Mouse (Mus musculus) lung, embryonic 16.5 days (tissue): ENCODE results near the gene Meltf. TPM values are rescaled to one million over a fixed set of nuclear protein-coding genes. Genes with fewer than 3 reads are reported as not detected.
A peak's percentile ranks its signal among the peaks of the same experiment; 100 is the strongest.

Experiments used
- ATAC-seq: fragments of 200-750 bp; cut with Nextera tagmentation; 2 replicates; pipeline ENCODE4 v1.8.0; 2017; ENCODE audit warnings: low read depth, mild to moderate bottlenecking, moderate library complexity
- H3K27ac ChIP-seq: fragments of 300-500 bp; sonication (generic); 2 replicates; pipeline ENCODE4 v1.5.1; 2014; ENCODE audit warnings: mild to moderate bottlenecking, control low read depth, low read length
- H3K27me3 ChIP-seq: fragments of 300-500 bp; sonication (generic); 2 replicates; pipeline ENCODE4 v1.6.1; 2014; ENCODE audit warnings: low read depth, low read length, mixed read lengths; ENCODE audit not compliant: control insufficient read depth, insufficient read depth
- H3K36me3 ChIP-seq: fragments of 300-500 bp; sonication (generic); 2 replicates; pipeline ENCODE4 v1.6.1; 2014; ENCODE audit warnings: low read length; ENCODE audit not compliant: control insufficient read depth, insufficient read depth
- H3K4me1 ChIP-seq: fragments of 300-500 bp; sonication (generic); replicated peaks from 2 replicates; pipeline ENCODE4 v1.6.1; 2014; ENCODE audit warnings: low read length, mixed read lengths; ENCODE audit not compliant: control insufficient read depth, insufficient read depth
- H3K4me2 ChIP-seq: fragments of 300-500 bp; sonication (generic); 2 replicates; pipeline ENCODE4 v1.6.1; 2014; ENCODE audit warnings: low read depth, low read length, control low read depth
- H3K4me3 ChIP-seq: fragments of 300-500 bp; sonication (generic); 2 replicates; pipeline ENCODE4 v1.5.1; 2014; ENCODE audit warnings: mild to moderate bottlenecking, low read length, control low read depth
- H3K9ac ChIP-seq: fragments of 300-500 bp; sonication (generic); 2 replicates; pipeline ENCODE4 v1.6.1; 2014; ENCODE audit warnings: low read length, control low read depth
- H3K9me3 ChIP-seq: fragments of 300-500 bp; sonication (generic); 2 replicates; pipeline ENCODE4 v1.6.1; 2016; ENCODE audit warnings: low read length; ENCODE audit not compliant: control insufficient read depth
- WGBS: fragments of 180-500 bp; shearing (Covaris S2); extraction: QIAGEN DNeasy Blood & Tissue Kit; methylation state at CpG from one replicate; pipeline ENCODE4 v1.1.7; 2014; 5-methylcytosine and 5-hydroxymethylcytosine counted together
- polyA plus RNA-seq: library from polyadenylated mRNA; unstranded; fragments of >200 nt; fragmentation: Nextera tagmentation; extraction: Ambion mirVana; gene quantifications from 2 replicates; pipeline ENCODE4 v1.2.1, GENCODE M21; 2015

The Meltf gene
- 0.13 and 0.18 TPM in 2 replicates for polyA plus RNA-seq

DNA sequence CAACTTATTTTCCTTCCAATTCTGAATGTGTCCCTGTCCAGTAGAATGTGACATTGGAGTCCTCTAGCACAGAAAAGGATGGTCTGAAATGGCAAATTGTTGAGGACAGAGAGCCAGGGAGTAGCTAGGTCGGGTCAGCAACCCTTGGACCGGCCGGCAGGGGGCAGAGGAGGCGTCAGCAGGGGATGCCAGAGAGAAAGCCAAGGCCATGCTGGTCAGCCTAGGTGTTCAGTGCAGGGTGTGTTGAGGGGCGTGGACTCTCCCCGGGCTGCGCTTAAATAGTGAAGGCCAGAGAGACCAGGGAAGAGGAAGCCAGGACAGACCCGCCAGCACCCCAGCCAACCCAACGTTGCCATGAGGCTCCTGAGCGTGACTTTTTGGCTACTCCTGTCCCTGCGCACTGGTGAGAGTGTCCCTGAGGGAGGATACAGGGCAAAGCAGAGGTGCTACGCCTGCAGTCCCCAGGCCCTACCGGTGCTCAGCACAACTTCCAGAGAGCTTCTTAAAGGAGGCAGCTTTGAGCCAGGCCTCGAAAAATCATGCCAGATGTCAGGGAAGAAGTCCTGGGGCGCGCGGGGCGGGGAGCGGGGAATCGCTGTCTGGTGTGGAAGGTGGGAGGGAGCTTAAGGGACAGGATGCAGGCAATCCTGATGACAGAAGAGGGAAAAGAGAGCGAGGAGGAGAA lies at the start of gene Meltf:
Gene Meltf, plus strand, starts transcription at position 238 of the 685 bp plus-strand sequence.
- no peak within 1 kb of the TSS for H3K4me3 ChIP-seq
- H3K4me1 ChIP-seq = peaks cover 5% of the 10 kb centered on the region
- no peak within 1 kb of the TSS for H3K9ac ChIP-seq
- H3K27me3 ChIP-seq = no peaks in the 10 kb centered on the region
- peak; percentile 71 for ATAC-seq
- peak within 1 kb of the TSS; percentile 28 for H3K4me2 ChIP-seq
- WGBS = 27% methylated on average over 21 of the region's 21 CpGs
- peaks cover 6% of the 10 kb centered on the region; the same call in 1 of the 2 replicates for H3K36me3 ChIP-seq
- no peak within 1 kb of the TSS for H3K27ac ChIP-seq
- no peaks in the 10 kb centered on the region for H3K9me3 ChIP-seq

DNA sequence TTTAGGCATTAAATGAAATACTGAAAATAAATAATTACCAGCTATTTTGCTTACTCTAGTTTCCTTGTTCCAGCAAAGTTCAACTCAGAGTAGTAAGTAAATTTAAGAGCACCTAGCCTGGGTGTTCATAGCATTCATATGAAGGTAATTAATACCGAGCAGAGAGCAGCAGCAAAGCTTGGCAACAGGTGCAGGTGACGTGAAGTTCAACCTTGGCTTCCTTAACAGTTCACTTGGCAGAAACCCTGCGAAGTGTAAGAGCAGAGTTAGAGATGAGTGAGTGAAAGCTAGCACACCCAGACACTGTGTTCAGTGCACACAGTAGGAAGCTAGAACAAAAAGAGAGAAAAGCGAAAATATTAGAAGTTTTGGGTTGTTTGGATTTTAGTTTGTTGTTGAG lies 47.9 kb upstream of the Meltf start:
- Histone ChIP-seq H3K27ac (no peak overlapping the region), H3K9me3 (no peaks in the 10 kb centered on the region), H3K27me3 (no peaks in the 10 kb centered on the region), H3K4me2 (no peak overlapping the region), H3K4me1 (no peaks in the 10 kb centered on the region), H3K9ac (no peak overlapping the region), H3K36me3 (peaks cover 6% of the 10 kb centered on the region; the same call in 1 of the 2 replicates), H3K4me3 (no peak overlapping the region)
- 82% methylated on average over 4 of the region's 4 CpGs for WGBS
- ATAC-seq = no peak

DNA sequence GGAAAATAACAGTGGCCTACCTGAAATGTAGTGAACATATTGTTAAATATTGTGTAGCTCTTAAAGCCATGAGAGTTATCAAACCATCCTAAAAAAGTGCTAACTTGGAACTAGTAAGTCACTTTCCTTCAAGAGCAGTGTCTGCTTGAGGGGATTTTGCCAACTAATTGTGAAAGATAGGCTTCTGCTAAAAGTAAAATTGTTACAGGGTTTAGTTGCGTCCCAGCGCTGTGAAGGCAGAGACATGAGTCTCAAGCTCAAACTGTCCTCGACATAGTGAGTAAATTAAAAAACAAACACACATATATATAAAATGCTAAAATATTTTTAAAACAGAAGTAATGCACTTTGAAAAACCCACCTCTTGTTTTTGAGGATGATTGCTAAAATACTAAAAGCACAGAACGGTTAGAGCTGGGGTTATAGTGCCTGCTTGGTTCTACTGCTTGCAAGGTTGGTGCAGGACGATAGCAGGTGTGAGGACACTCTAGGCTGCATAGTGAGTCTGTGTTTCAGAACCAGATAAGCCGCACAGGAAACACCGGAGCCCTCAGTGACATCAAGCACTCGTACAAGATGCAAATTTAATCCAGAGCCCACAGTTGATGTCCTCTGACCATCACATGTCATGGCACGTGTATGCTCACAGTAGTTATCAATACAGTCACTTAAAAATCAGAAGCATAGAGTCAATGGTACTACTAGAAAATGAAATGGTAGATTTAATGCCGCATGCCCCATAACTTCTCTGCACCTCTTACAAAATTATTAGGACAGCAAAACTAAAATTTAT lies 45.8 kb upstream of the Meltf start:
- H3K9ac ChIP-seq = no peak overlapping the region
- no peak overlapping the region for H3K4me3 ChIP-seq
- H3K27me3 ChIP-seq = no peaks in the 10 kb centered on the region
- 89% methylated on average over 10 of the region's 10 CpGs for WGBS
- ATAC-seq = no peak
- peaks cover 9% of the 10 kb centered on the region; the same call in 1 of the 2 replicates for H3K36me3 ChIP-seq
- H3K4me1 ChIP-seq = no peaks in the 10 kb centered on the region
- no peak overlapping the region for H3K4me2 ChIP-seq
- no peak overlapping the region for H3K27ac ChIP-seq
- H3K9me3 ChIP-seq = no peaks in the 10 kb centered on the region

DNA sequence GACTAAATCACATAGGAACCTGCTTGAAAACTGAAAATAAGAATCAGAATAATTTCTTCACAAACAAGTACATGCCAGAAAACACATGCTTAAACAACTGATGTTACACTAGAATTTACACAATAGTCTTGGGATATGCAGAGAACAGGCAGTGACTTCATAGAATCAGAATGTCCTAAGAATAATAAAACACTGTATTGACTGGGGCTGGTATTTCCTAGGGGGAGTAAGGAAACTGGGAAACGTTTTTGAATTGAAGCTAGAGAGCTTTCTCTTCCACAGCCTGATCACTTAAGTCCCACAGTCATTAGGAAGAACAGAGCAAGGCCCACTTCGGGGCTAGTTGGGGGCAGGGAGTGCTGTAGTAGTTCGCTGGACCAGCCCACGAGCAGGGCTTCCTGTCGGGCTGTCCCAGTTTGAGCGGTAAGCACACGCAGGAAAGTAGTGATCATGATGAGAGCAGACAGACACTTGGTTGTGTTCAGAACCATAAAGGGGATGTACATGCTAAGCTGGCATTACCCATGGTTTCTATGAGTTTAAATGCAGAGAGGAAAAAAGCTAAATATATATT lies 44.5 kb upstream of the Meltf start:
- Histone ChIP-seq H3K4me1 (no peaks in the 10 kb centered on the region), H3K4me2 (no peak overlapping the region), H3K9ac (no peak overlapping the region), H3K27me3 (no peaks in the 10 kb centered on the region), H3K27ac (peak overlapping the region; percentile 49), H3K36me3 (peaks cover 13% of the 10 kb centered on the region), H3K4me3 (no peak overlapping the region), H3K9me3 (no peaks in the 10 kb centered on the region)
- ATAC-seq = 0 out of 2 replicates have a peak, but pooled peaks have one; percentile 26
- WGBS = 43% methylated on average over 7 of the region's 7 CpGs

DNA sequence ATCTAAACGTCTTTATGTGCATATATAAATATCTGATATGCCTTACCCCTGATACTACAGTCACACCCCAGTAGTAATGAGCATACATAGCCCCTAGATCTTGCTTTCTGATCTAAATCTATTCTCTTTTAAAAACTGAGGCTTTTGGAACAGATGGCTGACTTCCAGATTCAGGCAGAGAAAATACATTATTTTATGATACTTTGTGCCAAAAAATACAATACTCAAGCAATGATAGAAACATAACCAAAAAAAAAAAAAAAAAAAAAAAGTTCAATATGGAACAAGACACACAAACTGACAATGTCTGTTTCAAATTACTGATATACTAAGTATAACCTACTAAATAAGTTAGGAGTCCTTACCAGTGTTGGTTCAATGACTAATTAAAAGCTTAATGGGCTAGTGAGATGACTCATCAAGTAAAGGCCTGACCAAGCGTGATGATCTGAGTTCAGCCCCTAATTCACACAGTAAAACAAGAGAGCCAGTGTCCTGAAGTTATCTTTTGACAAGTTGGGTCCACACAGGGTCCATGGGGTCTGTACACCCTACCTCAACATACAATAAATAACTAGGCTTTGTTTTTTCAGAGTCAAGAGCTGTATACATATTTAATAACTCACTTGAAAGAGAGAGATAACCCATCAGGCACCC lies 43.8 kb upstream of the Meltf start:
- no peak overlapping the region for H3K27ac ChIP-seq
- H3K27me3 ChIP-seq = no peaks in the 10 kb centered on the region
- H3K4me1 ChIP-seq = no peaks in the 10 kb centered on the region
- no peaks in the 10 kb centered on the region for H3K9me3 ChIP-seq
- H3K9ac ChIP-seq = no peak overlapping the region
- no peak overlapping the region for H3K4me3 ChIP-seq
- peaks cover 11% of the 10 kb centered on the region for H3K36me3 ChIP-seq
- 69% methylated on average over 2 of the region's 2 CpGs for WGBS
- H3K4me2 ChIP-seq = no peak overlapping the region
- ATAC-seq = no peak

DNA sequence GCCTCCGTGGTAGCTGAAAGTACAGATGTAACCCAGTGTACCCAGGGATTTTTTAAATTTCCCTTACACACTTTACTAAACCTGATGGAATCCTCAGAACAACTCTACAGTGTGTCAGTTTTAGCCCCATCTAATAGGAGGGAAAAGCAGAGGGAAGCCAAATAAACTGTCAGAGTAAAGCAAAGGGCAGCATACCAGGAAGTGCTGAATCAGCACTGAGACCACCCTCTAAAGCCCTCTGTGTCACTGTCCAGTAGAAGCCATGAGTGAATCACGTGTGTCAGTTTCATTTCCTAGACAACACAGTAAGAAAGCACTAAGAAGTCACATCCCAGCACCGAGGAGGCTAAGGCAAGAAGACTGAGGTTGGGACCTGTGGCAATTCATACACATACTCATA lies 41.2 kb upstream of the Meltf start:
- no peak overlapping the region for H3K27ac ChIP-seq
- peaks cover 12% of the 10 kb centered on the region for H3K36me3 ChIP-seq
- H3K27me3 ChIP-seq = no peaks in the 10 kb centered on the region
- no peak overlapping the region for H3K4me3 ChIP-seq
- H3K9ac ChIP-seq = no peak overlapping the region
- no peak overlapping the region for H3K4me2 ChIP-seq
- 79% methylated on average over 3 of the region's 3 CpGs for WGBS
- no peak for ATAC-seq
- H3K4me1 ChIP-seq = no peaks in the 10 kb centered on the region
- no peaks in the 10 kb centered on the region for H3K9me3 ChIP-seq

DNA sequence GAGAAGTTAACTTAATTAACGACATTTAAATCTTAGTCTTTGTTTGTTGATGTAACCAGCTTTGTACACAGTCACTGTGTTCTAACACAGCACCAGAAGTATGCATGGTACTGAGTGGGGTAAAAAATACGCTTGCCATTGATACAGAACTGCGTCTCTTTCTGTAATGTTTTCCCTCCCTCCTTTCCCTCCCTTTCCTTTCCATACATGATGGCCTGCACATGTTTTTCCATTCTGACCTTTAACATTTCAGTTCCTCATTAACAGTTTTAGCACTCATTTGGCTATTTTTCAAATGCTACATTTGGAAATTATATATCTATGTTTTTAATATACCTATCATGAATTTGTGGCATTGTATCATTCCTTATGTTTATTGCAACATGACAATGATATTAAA lies 34.4 kb upstream of the Meltf start:
- Histone ChIP-seq H3K9me3 (no peaks in the 10 kb centered on the region), H3K4me3 (no peak overlapping the region), H3K4me1 (no peaks in the 10 kb centered on the region), H3K9ac (no peak overlapping the region), H3K27ac (no peak overlapping the region), H3K36me3 (peaks cover 7% of the 10 kb centered on the region; the same call in 1 of the 2 replicates), H3K27me3 (no peaks in the 10 kb centered on the region), H3K4me2 (no peak overlapping the region)
- no peak for ATAC-seq
- WGBS = 91% methylated on average over 3 of the region's 3 CpGs

DNA sequence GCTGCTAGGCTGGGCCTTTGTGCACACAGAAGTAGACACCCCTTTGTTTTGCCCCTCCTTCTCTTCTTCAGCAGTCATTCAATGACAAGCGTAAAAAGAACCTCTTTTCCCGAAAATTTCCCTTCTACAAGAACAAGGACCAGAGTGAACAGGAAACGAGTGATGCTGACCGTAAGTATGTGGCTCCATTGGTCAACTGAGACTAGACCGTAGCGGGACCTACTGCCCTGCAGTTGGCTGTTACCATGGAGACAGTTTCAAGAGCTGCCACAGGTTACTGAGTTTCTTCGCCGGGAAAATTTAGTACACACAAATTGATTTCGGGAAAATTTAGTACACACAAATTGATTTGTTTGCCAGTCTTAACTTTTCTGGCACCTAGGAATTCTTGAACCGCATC lies 31.8 kb upstream of the Meltf start:
- Histone ChIP-seq H3K4me2 (no peak overlapping the region), H3K4me1 (no peaks in the 10 kb centered on the region), H3K36me3 (peaks cover 3% of the 10 kb centered on the region; the same call in 1 of the 2 replicates), H3K27me3 (no peaks in the 10 kb centered on the region), H3K4me3 (no peak overlapping the region), H3K9me3 (no peaks in the 10 kb centered on the region), H3K9ac (no peak overlapping the region), H3K27ac (no peak overlapping the region)
- 76% methylated on average over 10 of the region's 10 CpGs for WGBS
- no peak for ATAC-seq

DNA sequence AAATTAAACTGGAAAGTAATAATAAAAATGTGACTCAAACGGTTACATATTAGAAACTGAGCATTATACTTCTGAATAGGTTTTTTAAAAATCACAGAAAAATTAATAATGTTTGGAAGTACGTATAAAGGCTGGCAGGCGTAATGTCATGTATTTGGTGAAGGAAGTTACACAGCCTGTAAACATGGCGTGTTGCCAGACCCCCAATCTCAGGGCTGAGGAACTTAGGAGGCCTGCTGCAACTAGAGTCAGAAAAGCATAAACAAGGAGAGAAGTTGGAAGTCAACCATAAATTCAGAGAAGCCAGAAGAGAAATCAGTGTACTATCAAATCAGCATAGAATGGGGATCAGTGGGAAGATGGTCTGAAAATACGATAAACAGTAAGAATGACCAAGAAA lies 14.7 kb upstream of the Meltf start:
- H3K4me3 ChIP-seq = no peak overlapping the region
- no peaks in the 10 kb centered on the region; the same call in 1 of the 2 replicates for H3K4me1 ChIP-seq
- no peak overlapping the region for H3K9ac ChIP-seq
- no peak overlapping the region for H3K4me2 ChIP-seq
- H3K9me3 ChIP-seq = peaks cover 7% of the 10 kb centered on the region
- H3K36me3 ChIP-seq = peaks cover 30% of the 10 kb centered on the region
- peak; percentile 74; the same call in 1 of the 2 replicates for ATAC-seq
- 45% methylated on average over 5 of the region's 5 CpGs for WGBS
- H3K27ac ChIP-seq = no peak overlapping the region
- H3K27me3 ChIP-seq = no peaks in the 10 kb centered on the region
